Mouse (Mus musculus) small intestine, adult 2 months (tissue): ENCODE results near the gene Ankrd42. TPM values are rescaled to one million over a fixed set of nuclear protein-coding genes. Genes with fewer than 3 reads are reported as not detected.

Experiments used
- H3K27ac ChIP-seq: fragments of 200-500 bp; 2 replicates; pipeline ENCODE4 v1.5.1; 2012; ENCODE audit warnings: low read depth, low read length, control low read depth, inconsistent platforms; ENCODE audit not compliant: insufficient read depth
- H3K27me3 ChIP-seq: fragments of 200-500 bp; 2 replicates; pipeline ENCODE4 v1.6.1; 2012; ENCODE audit warnings: mild to moderate bottlenecking, moderate library complexity, low read length, inconsistent platforms; ENCODE audit not compliant: control insufficient read depth, insufficient read depth
- H3K36me3 ChIP-seq: fragments of 200-500 bp; 2 replicates; pipeline ENCODE4 v1.6.1; 2012; ENCODE audit warnings: mild to moderate bottlenecking, low read length, control low read depth, inconsistent platforms; ENCODE audit not compliant: control insufficient read depth, insufficient read depth
- H3K4me1 ChIP-seq: fragments of 200-500 bp; 2 replicates; pipeline ENCODE4 v1.6.1; 2012; ENCODE audit warnings: low read length, inconsistent platforms, mixed read lengths; ENCODE audit not compliant: control insufficient read depth, insufficient read depth, insufficient read length
- H3K4me3 ChIP-seq: fragments of 200-500 bp; 2 replicates; pipeline ENCODE4 v1.5.1; 2012; ENCODE audit warnings: low read depth, mild to moderate bottlenecking, control low read depth, inconsistent platforms, low read length, moderate library complexity
- CTCF ChIP-seq: fragments of 200-500 bp; IDR thresholded peaks from 2 replicates; pipeline ENCODE4 v1.5.1; 2012; ENCODE audit warnings: low read depth, mild to moderate bottlenecking, control low read depth, inconsistent platforms, low read length, moderate library complexity, mixed read lengths; ENCODE audit not compliant: insufficient replicate concordance, insufficient read length; ENCODE audit errors: extremely low read depth
- POLR2A ChIP-seq: fragments of 200-500 bp; IDR thresholded peaks from 2 replicates; pipeline ENCODE4 v1.6.1; 2012; ENCODE audit warnings: low read depth, mild to moderate bottlenecking, control low read depth, inconsistent platforms, low read length, moderate library complexity
- WGBS: fragments of 180-500 bp; shearing (Covaris S2); methylation state at CpG from one replicate; pipeline ENCODE4 v1.1.7; 2018; 5-methylcytosine and 5-hydroxymethylcytosine counted together
- polyA plus RNA-seq: library from polyadenylated mRNA; depleted of rRNA; stranded (reverse); fragments of >200 nt; gene quantifications from 2 replicates; pipeline ENCODE4 v1.2.3, GENCODE M21; 2012

Ankrd42 gene
- polyA plus RNA-seq, 1 experiment = 0.42 TPM

GRCm38 (mm10) chr7:92630167-92630566 is 6.8 kb downstream of the Ankrd42 start:
- no peaks in the 10 kb centered on the region for H3K4me1 ChIP-seq
- H3K36me3 ChIP-seq = no peaks in the 10 kb centered on the region
- H3K27ac ChIP-seq = no peak overlapping the region
- no peak overlapping the region for H3K4me3 ChIP-seq
- H3K27me3 ChIP-seq = no peaks in the 10 kb centered on the region
- 47% methylated on average over 2 of the region's 2 CpGs for WGBS
- no peak for TF ChIP-seq CTCF
- no peak for TF ChIP-seq POLR2A

- Histone ChIP-seq H3K4me3 (no peak overlapping the region), H3K27ac (no peak overlapping the region), H3K4me1 (no peaks in the 10 kb centered on the region), H3K27me3 (no peaks in the 10 kb centered on the region), H3K36me3 (no peaks in the 10 kb centered on the region)
- no peak for TF ChIP-seq POLR2A
- TF ChIP-seq CTCF = no peak
- WGBS = 29% methylated on average over 2 of the region's 2 CpGs
These were observed 12.5 kb downstream of the Ankrd42 start for GRCm38 (mm10) chr7:92624488-92624887.

- Histone ChIP-seq H3K36me3 (no peaks in the 10 kb centered on the region), H3K27me3 (no peaks in the 10 kb centered on the region), H3K4me3 (no peak overlapping the region), H3K27ac (no peak overlapping the region), H3K4me1 (no peaks in the 10 kb centered on the region)
- TF ChIP-seq POLR2A = no peak
- TF ChIP-seq CTCF = no peak
- 83% methylated on average over 7 of the region's 7 CpGs for WGBS
These were observed 26.1 kb downstream of the Ankrd42 start for GRCm38 (mm10) chr7:92610830-92611229.

DNA sequence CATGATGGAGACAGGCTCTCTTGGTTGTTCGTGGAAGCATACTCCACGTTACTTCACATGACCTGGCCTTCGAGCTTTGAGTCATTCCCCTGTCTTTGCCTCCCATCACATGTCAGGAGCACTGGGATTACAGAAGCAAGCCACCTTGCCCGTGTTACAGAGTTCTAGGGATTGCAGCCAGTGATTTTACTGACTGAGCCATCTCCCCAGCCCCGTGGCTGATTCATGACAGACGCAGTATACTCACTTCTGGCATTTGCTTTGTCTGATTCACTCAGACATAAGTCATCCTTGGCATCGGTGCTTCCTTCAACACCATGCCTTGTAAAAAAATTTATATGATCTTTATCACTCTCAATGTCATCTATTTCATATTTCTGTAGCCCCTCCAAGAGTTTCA is 32.0 kb downstream of the Ankrd42 start:
- Histone ChIP-seq H3K4me1 (no peaks in the 10 kb centered on the region), H3K27me3 (no peaks in the 10 kb centered on the region), H3K27ac (no peak overlapping the region), H3K4me3 (no peak overlapping the region), H3K36me3 (no peaks in the 10 kb centered on the region)
- 90% methylated on average over 7 of the region's 7 CpGs for WGBS
- TF ChIP-seq CTCF (no peak), POLR2A (no peak)

- 88% methylated on average over 2 of the region's 2 CpGs for WGBS
- H3K27me3 ChIP-seq = no peaks in the 10 kb centered on the region
- TF ChIP-seq POLR2A (no peak), CTCF (no peak)
These were observed 46.1 kb downstream of the Ankrd42 start for GRCm38 (mm10) chr7:92590842-92591241.

GRCm38 (mm10) chr7:92589986-92590385 is 47.0 kb downstream of the Ankrd42 start:
- no peak overlapping the region for H3K27ac ChIP-seq
- 81% methylated on average over 7 of the region's 7 CpGs for WGBS
- H3K4me3 ChIP-seq = no peak overlapping the region
- H3K27me3 ChIP-seq = no peaks in the 10 kb centered on the region
- H3K4me1 ChIP-seq = no peaks in the 10 kb centered on the region
- no peaks in the 10 kb centered on the region for H3K36me3 ChIP-seq
- no peak for TF ChIP-seq CTCF
- TF ChIP-seq POLR2A = no peak

More at GRCm38 (mm10) chr7:92590842-92591241, 46.1 kb downstream of the Ankrd42 start:
- H3K36me3 ChIP-seq = no peaks in the 10 kb centered on the region
- no peak overlapping the region for H3K27ac ChIP-seq
- no peaks in the 10 kb centered on the region for H3K4me1 ChIP-seq
- H3K4me3 ChIP-seq = no peak overlapping the region

GRCm38 (mm10) chr7:92583567-92583966 is 53.4 kb downstream of the Ankrd42 start:
- H3K27ac ChIP-seq = no peak overlapping the region
- no peak overlapping the region for H3K4me3 ChIP-seq
- no peak for TF ChIP-seq CTCF
- no peak for TF ChIP-seq POLR2A
- peaks cover 3% of the 10 kb centered on the region; the same call in 1 of the 2 replicates for H3K36me3 ChIP-seq
- no peaks in the 10 kb centered on the region for H3K27me3 ChIP-seq
- 89% methylated on average over 7 of the region's 7 CpGs for WGBS
- no peaks in the 10 kb centered on the region for H3K4me1 ChIP-seq
